Mouse (Mus musculus) cerebellum, adult 11 months (tissue): ENCODE data around the gene Rab30.
A peak's percentile ranks its signal among the peaks of the same experiment; 100 is the strongest.

Experiments used
- DNase-seq: peaks from one replicate; pipeline ENCODE4 v3.0.0; 2022

The Rab30 gene

DNA sequence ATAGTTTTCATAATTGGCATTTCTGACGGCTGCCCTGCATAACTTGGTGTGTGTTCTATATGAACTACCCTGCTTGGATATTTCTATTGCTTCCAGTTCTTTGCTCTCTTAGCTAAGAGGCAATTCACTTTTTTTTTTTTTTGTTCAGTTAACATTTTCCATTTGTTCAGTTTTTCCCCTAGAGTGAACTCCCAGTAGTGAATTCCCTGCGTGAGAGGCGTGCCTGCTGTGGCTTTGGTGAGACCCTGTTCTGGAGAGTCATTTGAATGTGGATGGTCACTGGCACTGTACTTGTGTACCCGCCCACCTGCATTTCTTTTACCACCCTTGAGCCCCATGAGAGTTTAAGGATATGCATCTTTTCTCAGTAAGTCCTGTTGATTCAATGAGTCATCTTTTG lies 60.8 kb downstream of the Rab30 start:
- DNase-seq = no peak

DNA sequence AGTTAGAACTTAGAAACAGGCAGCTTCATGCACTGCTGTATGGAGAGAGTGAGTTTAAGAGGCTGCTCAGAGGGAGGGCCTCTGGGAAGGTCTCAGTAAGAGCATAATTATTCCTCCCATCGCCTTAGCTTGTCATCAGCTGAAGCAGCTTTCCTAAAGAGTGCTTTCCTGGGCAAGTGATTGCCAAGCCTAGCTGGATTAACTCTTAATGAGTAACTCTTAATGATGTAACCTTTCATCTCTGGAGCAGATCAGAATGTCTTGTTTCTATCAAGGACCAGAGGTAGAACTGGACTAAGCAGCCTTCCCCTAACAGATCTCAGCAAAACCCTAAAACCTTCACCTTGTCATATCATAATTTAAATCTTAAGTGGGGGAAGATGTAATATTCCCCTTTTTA lies 61.8 kb downstream of the Rab30 start:
- no peak for DNase-seq

- DNase-seq = no peak
These were observed 63.7 kb downstream of the Rab30 start for GRCm38 (mm10) chr7:92804919-92805668.

- peak; percentile 32 for DNase-seq
These were observed 65.2 kb downstream of the Rab30 start for GRCm38 (mm10) chr7:92806512-92807188.

- DNase-seq = no peak
These were observed 66.1 kb downstream of the Rab30 start for GRCm38 (mm10) chr7:92807482-92807881.

- no peak for DNase-seq
These were observed 70.4 kb downstream of the Rab30 start for GRCm38 (mm10) chr7:92811667-92812279.

DNA sequence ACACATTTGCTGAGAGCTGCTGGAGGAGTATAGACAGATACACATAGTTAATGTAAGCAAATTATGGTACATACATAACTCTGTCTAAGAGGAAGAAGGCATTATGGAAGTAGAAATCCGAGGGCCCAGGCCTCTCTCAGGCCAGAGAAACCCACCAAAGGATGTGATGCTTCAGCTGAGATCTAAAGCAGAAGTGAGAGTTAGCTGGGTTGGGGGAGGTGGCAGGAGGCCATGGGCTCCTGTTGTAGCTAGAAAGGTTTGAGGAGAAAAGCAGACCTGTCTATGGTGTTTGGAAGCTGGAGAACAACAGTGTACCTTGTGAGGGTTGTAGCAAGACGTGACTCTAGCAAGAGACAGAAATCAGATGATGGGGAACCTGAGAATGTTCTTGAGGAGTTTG lies 75.8 kb downstream of the Rab30 start:
- no peak for DNase-seq

- no peak for DNase-seq
These were observed 76.5 kb downstream of the Rab30 start for GRCm38 (mm10) chr7:92817886-92818285.

GRCm38 (mm10) chr7:92819656-92820055 lies 78.3 kb downstream of the Rab30 start:
- DNase-seq = no peak

DNA sequence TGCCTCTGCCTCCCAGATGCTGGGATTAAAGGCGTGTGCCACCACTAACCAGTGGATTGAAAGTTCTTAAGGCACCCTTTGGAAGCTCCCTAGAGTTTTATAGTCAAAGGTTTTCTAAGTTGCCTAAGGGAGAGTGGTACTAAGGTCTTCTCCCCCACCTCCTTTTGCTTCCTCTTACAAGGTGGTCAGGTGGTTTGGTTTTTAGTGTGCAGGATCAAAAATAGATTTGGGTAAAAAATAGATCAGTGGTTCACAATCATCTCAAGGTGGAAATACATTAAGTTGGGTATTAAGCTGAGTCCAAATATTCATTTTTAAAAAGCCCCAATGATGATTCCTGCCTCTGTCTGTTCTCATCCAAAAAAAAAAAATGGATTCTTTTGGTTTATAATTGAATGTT lies 79.0 kb downstream of the Rab30 start:
- no peak for DNase-seq

DNA sequence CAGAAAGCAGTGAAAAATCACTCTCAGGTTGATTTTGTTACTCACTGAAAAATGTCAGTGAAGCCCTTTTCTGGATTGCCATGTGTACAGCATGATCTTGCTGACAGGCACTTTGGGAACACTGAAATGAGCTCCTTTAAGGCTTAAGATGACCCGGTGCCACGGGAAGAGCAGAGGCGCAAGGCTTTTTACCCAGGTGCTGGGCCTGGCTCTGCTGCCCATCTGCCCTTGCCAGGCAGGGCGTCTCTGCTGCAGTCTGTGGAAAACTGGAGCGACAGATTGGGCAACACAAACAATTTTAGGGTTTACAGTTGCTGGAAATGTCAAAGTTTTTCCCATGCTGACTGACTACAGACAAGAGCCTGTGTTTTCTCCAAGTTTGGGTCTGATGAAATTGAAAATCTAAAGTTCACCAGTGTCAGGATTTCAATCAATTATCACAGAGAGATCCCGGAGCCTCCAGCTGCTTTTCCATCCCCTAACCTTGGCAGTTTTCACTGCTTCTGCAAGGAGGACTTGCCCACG lies 79.6 kb downstream of the Rab30 start:
- DNase-seq = no peak

DNA sequence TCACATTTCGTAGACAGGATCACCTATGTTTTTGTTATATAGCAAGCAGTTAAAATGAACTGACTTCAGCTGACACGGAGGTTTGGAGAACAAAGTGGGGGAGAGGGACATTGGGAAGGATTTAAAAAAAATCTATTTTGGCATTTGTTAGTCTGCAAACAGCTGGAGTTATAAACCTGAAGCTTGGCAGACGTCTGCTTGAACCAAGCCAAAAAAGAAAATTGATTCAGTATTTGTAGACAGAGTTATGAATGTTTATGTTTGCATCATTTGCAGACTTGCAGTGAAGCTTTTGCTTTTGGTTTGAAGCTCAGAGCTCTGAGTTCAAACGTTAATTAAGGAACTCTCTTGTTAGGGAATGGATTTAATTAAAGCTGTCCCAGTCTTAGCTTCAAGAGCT lies 80.5 kb downstream of the Rab30 start:
- no peak for DNase-seq

GRCm38 (mm10) chr7:92822409-92823101 lies 81.2 kb downstream of the Rab30 start:
- DNase-seq = no peak

DNA sequence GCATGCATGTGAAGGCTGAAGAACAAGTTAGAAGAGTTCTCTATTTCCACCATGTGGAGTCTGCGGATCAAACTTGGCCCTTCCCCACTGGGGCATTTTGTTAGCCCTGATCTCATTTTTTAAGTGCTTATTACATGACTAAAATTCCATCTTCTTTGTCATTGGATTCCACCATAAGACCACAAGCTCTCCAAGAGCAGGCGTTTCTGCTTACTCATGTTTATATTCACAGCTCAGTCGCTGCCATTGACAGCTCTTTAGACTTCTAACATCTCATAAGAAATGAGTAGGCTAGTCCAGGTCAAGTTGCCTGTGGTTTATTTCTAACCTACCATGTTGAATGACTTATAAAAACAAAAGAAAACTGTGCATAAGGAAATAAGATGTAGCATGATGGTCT lies 84.8 kb downstream of the Rab30 start:
- no peak for DNase-seq

GRCm38 (mm10) chr7:92827981-92828380 lies 86.6 kb downstream of the Rab30 start:
- peak; percentile 28 for DNase-seq

GRCm38 (mm10) chr7:92832395-92832794 lies 91.0 kb downstream of the Rab30 start:
- DNase-seq = no peak

GRCm38 (mm10) chr7:92834391-92834790 lies 93.0 kb downstream of the Rab30 start:
- no peak for DNase-seq

DNA sequence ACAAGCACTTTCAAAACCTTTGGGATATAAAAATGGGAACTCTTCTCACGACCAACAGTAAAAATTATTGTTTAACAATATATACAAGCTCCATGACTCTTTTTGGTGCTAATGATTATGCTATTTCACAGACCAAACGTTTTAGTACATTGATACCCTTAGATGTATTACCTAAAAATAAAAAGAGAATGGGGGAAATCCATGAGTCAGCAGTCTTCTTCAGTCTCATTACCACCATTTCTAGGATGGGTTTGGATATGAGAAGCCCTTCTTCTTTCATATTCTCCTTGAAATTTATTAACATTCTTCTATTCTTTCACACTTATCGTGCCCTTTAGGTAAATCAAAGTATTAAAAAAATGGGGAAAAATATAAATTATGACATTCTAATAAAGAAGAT lies 95.0 kb downstream of the Rab30 start:
- no peak for DNase-seq

GRCm38 (mm10) chr7:92837226-92837625 lies 95.8 kb downstream of the Rab30 start:
- no peak for DNase-seq

GRCm38 (mm10) chr7:92837907-92838306 lies 96.5 kb downstream of the Rab30 start:
- DNase-seq = no peak

DNA sequence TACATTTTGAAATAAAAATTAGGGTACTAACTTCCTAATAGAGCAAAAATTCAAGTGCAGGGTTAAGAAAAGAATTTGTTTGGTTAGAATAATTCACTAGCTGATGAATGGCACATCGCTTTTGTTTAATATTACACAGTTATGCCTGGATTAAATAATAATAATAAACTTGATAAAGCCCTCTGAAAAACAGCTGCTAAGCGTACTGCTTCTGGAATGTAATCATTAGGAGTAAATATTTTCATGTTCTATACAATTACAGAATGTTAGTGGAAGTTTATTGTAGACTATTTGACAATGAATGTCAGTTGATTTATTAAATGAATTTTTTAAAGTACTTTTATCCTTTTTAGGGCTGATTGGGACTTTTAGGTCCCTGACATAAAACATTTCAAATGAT lies 100.9 kb downstream of the Rab30 start:
- no peak for DNase-seq

DNA sequence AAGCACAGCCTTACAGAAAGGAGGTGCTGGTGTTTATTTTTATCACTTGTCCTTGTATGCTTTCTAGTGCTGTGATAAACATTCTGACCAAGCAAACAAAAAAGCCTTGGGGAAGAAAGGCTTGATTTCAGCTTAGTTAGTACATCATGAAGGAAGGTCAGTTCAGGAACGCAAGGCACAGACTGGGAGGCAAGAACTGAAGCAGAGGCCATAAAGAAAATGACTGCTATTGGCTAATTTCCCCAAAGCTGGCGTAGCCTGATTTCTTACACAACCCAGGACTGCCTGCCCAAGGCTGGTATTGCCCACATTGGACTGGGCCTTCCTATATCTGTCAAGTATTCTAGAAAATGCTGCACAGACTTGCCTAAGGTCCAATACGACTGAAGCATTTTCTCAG lies 106.8 kb downstream of the Rab30 start:
- DNase-seq = no peak

DNA sequence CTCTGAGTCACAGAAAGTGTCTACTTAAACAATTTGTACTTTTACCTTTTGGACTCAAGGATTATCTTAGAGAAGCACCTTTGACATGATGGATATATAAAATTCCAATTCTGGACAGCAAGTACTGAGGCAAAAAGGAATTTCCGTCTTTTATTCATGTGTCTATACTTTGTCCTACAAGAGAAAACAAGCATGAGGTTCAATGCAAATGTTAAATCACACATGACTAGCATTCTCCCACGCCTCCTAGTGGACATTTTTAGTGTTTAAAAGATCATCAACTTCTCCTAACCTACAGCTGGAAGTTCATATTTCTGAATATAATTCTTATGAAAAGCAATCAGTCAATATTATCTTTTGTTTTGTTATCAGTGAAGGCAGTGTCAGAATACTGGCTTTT lies 125.1 kb downstream of the Rab30 start:
- no peak for DNase-seq
